Mouse (Mus musculus) regulatory T cell (primary cell): Measurements from ENCODE around the gene Vdac2.

Experiments
- in situ Hi-C: fragments of 300-600 bp; cut with MboI, MseI; formaldehyde crosslinking; loops from one replicate; pipeline ENCODE4 v1.15.1; 2025; ENCODE audit warnings: high pct_unique_total_duplicates

Vdac2 gene

DNA sequence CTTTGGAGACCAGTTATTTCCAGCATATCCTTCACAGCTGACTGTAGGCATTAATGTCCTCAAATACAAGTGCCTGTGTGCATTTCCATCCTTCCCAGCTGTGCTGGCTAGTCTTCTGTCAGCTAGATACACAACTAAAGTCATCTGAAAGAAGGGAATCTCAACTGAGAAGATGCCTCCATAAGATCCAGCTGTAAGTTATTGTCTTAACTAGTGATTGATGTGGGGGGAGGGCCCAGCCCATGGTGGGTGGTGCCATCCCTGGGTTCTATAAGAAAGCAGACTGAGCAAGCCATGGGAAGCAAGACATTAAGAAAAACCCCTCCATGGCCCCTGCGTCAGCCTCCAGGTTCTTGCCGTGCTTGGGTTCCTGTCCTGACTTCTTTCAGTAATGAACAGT lies at the start of gene Vdac2:
Vdac2 (plus strand) TSS at position 301 of the 400 bp plus-strand sequence.
- in situ Hi-C loops, result loop anchor here (5.0 to 25.0 kb wide), 2 partner anchors 78 to 1138 kb away; partner anchors contain the start of gene Fut11

GRCm38 (mm10) chr14:21776201-21776600 lies 48.8 kb upstream of the Vdac2 start:
- in situ Hi-C loops, result no loop called here

DNA sequence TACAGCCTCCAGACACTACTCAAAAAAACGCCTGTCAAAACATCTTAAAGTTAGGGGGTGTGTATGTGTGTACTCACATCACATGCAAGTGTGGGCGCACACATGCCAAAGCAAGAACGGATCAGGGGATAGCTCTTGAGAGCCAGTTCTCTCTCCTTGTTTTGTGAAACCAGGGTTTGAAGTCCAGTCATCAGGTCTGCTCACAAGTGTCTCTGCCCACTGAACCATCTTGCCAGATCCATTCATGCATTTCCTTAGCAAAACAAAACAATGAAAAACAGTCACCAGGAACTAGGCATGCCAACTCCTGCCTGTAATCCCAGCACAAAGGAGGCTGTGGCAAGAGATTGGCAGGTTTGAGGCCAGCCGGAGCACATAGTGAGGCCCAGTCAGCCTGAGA lies 38.5 kb upstream of the Vdac2 start:
- in situ Hi-C loops, result no loop called here

GRCm38 (mm10) chr14:21787374-21787773 lies 37.7 kb upstream of the Vdac2 start:
- in situ Hi-C loops, result no loop called here

DNA sequence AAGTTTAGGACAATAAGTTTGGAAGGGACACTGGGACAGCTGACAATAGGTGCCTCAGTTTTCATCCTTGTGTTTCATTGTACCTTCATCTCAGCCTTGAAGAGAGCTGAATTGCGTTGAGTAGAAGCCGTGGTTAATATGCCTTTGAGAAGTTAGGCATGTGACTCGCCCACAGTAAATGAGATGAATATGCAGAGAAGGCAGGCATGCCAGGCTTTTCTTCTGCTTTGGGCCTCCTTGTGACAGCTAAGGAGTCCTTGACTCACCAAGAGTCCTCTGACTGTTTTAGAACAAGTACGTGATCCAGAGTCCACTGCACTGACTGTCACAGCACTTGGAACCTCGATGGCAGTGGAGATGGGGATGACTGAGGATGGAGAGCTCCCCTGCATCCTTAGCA lies 36.9 kb upstream of the Vdac2 start:
- in situ Hi-C loops, result no loop called here

GRCm38 (mm10) chr14:21790585-21791251 lies 34.3 kb upstream of the Vdac2 start:
- in situ Hi-C loops, result no loop called here

GRCm38 (mm10) chr14:21791722-21792121 lies 33.3 kb upstream of the Vdac2 start:
- in situ Hi-C loops, result no loop called here

- in situ Hi-C loops, result no loop called here
Measured at GRCm38 (mm10) chr14:21792250-21792649, 32.8 kb upstream of the Vdac2 start.

- in situ Hi-C loops, result no loop called here
Measured at GRCm38 (mm10) chr14:21800641-21801040, 24.4 kb upstream of the Vdac2 start.

GRCm38 (mm10) chr14:21801624-21802023 lies 23.4 kb upstream of the Vdac2 start:
- in situ Hi-C loops, result no loop called here

- in situ Hi-C loops, result no loop called here
Measured at GRCm38 (mm10) chr14:21802543-21803206, 22.4 kb upstream of the Vdac2 start.

DNA sequence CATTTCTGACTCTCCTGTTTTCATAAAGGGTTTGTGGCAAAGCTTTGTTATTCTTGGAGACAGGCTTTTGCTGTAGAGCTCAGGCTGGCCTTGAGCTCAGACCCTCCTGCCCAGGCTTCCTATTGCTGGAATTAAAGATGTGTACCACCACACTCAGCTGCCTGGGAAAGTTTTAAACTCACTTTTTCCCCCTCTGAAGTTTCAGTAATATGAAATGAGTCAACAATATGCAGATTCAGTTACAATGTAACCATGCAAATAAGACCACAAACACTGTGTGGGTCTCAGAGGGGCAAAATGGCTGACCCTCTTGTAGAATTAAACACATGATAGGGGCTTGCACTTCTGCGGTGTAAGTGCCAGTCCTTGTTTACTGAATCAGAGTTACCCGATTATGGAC lies 18.8 kb upstream of the Vdac2 start:
- in situ Hi-C loops, result no loop called here

DNA sequence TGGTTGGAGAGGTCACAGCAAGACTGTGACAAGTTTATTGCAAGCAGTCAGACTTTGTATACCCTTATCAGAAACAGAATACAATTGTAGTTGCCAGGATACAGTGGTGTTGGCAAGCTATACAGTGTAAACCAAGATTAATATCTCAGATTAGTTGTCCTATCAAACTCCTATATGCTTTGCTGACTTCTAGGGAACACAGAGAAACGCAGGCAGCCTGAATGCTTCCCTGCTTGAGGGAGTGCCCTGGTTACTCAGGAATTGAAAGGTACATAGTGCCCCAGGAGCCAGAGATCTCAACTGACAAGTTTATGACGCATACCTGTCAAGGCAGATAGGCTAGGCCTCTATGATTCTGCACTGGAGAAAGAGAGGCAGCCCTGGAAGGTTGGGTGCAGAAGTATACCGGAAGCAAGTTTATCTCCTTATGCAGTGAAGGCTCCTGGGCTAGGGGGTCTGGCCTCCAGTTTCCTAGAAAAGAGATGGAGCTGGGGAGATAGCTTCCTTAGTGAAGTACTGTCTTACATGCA lies 18.3 kb upstream of the Vdac2 start:
- in situ Hi-C loops, result no loop called here

DNA sequence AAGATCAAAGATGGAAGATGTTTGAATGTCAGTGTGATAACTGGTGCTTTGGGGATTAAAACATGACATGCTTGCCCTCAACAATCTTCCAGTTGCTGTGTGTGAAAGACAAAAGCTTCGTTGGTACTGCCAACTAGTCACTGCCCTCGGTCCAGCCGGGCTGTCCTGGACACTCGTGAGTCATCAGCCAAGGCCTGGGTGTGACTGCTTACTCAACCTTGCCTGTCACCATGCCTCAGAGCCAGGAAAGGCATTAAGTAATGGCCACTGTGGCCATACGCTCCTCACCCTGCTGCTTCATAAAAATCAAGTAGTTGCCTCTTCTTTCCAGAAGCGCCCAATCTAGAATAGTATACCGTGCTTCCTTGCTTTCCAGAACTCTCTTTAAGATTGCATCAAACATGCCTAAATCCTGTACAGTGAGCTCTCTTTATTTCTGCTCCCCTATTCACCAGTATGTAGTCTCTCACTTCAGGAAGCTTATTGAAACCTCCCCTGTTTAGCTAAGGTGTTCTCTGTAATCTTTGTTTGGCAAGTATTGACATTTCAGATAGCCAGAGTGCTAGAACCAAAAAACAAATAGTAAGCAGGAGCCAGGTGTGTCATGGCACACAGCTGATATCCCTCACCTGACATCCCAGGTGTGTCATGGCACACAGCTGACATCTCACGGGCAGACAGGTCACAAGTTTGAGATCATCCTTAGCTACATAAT lies 16.7 kb upstream of the Vdac2 start:
- in situ Hi-C loops, result no loop called here

- in situ Hi-C loops, result no loop called here
Measured at GRCm38 (mm10) chr14:21809418-21809817, 15.6 kb upstream of the Vdac2 start.

DNA sequence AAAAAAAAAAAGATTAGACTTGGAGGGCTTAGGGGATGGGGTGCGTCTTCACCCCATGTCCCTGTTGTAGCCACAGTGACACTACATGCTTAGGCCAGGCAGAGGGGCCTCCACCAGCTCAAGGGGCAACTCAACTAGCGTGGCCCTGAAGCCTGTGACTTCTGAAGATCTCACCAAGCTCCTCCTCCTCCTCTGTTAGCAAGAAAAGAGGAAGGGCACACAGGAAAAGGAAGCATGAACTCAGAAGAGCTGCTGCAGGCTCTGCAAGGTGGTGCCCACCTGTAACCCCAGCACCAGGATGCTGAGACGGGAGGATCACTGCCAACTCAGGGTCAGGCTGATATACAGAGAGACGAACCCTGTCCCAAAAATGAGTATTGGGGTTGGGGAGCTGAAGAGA lies 13.7 kb upstream of the Vdac2 start:
- in situ Hi-C loops, result loop anchor here (5.0 kb wide), 1 partner anchor 41 kb away; no protein-coding TSS in a partner anchor

DNA sequence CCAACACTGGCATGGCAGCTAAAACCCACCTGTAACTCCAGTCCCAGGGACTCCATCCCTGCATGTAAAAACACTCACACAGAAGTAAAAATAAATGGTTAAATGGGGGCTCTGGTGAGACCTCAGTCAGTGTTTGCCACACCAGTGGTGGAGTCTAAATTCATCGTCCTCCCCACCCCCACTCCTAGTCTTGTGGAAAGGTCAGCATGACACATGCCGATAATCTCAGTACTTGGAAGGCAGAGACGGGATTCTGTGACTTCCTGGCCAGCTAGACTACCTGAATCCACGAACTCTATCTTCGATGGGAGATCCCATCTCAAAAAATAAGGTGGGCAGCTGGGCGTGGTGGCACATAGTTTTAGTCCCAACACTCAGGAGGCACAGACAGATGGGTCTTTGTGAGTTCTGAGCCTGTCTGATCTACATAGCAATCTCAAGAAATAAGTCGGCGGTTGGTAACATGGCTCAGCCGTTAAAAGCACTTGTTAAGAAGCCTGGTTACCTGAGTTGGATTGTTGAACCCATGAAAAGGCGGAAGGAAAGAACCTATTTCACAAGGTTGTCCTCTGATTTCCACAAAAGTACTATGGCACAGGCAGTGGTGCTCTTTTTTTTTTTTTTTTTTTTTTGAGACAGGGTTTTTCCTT lies 13.2 kb upstream of the Vdac2 start:
- in situ Hi-C loops, result loop anchor here (5.0 kb wide), 1 partner anchor 40 kb away; no protein-coding TSS in a partner anchor

DNA sequence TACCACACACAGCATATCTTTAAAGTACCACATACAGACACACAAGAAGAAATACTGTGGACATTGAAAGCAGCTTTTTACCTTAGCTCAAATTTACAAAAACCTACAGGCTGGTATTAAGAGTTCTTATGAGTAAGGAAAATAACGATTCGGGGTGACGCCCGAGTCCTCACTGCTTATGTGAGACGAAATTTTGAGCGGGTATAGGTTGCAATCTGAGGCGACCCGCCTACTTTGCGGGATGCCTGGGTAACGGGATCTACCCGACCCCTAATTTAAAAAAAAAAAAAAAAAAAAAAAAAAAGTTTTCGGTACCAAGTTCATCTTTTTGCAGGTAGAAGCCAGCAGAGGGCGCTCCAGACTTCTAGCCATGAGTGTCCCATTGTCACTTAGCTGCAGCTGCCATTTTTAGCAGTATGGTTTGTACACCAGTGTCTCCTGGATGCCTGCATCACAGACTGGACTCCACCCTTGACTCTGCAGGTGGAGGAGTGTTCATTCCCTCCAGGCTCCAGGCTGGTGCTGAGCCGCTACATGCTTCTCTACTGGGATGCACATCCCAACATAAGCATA lies 12.4 kb upstream of the Vdac2 start:
- in situ Hi-C loops, result loop anchor here (5.0 kb wide), 1 partner anchor 40 kb away; no protein-coding TSS in a partner anchor

DNA sequence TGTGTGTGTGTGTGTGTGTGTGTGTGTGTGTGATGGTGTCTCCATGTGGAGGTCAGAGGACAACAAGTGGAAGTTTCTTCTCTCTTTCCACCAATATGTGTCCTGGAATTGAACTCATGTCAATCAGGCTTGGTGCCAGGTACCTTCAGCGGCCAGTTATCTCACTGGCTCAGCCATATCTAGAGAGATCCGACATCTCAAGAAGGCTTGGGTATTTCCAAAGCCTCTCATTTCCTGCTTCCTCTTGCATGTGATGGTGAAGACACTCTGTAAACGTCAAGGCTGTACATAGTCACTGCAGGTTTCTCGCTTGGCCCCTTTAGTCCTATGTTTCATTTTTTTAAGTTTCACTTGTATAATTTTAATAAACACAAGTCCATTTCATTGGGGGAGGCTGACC lies 11.8 kb upstream of the Vdac2 start:
- in situ Hi-C loops, result loop anchor here (5.0 kb wide), 1 partner anchor 39 kb away; no protein-coding TSS in a partner anchor

DNA sequence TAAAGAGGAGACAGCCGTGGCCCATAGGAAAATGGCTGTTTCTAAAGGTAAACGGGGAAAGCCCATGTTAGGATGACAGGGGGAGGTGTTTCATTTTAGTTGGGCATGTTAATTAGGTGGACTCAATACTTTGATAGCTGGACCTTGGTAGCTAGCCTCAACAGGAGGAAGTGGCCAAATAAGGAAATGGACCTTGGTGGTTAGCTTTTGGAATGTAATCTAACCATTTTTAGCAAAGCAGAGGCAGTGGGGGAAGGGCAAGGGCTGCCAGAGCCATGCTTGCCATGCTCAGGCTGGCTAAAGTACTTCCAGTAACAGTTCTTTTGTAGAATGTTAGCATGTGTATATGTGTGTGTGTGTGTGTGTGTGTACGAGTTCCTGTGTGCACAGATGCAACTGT lies 11.2 kb upstream of the Vdac2 start:
- in situ Hi-C loops, result loop anchor here (5.0 kb wide), 1 partner anchor 38 kb away; no protein-coding TSS in a partner anchor

- in situ Hi-C loops, result loop anchor here (5.0 kb wide), 1 partner anchor 38 kb away; no protein-coding TSS in a partner anchor
Measured at GRCm38 (mm10) chr14:21814606-21815005, 10.4 kb upstream of the Vdac2 start.
